Mouse (Mus musculus): Measurements from ENCODE around the gene Acyp1. TPM values are rescaled to one million over a fixed set of nuclear protein-coding genes. Genes with fewer than 3 reads are reported as not detected.

Acyp1 gene
- polyA plus RNA-seq, 1 experiment from 2014 or later: 52.6 TPM

Small RNAs within 50 kb of the gene (microRNA-seq; reads per million reads assigned to microRNA genes)
- gene Mir6938: not detected

Other genes starting within 250 kb of the Acyp1 start
- gene Prox2, start 177.7 kb downstream of the Acyp1 start, polyA plus RNA-seq (2015; fragmentation: Nextera tagmentation; extraction: Ambion mirVana): 2.9 and 3.0 TPM in 2 replicates
- gene Dlst, start 177.6 kb downstream of the Acyp1 start, polyA plus RNA-seq (2015; fragmentation: Nextera tagmentation; extraction: Ambion mirVana): 102 and 106 TPM in 2 replicates
- 1.7 and 1.8 TPM in 2 replicates for gene Rps6kl1, start 137.2 kb downstream of the Acyp1 start, polyA plus RNA-seq (2015; fragmentation: Nextera tagmentation; extraction: Ambion mirVana)
- 14.7 and 16.0 TPM in 2 replicates for gene Pgf, start 110.6 kb downstream of the Acyp1 start, polyA plus RNA-seq (2015; fragmentation: Nextera tagmentation; extraction: Ambion mirVana)
- gene Eif2b2, start 69.0 kb downstream of the Acyp1 start, polyA plus RNA-seq (2015; fragmentation: Nextera tagmentation; extraction: Ambion mirVana): 76.7 and 78.1 TPM in 2 replicates
- 6.8 and 7.1 TPM in 2 replicates for gene Mlh3, start 17.8 kb downstream of the Acyp1 start, polyA plus RNA-seq (2015; fragmentation: Nextera tagmentation; extraction: Ambion mirVana)
- gene Zc2hc1c, start 153 bp upstream of the Acyp1 start, polyA plus RNA-seq (2015; fragmentation: Nextera tagmentation; extraction: Ambion mirVana): 2.2 TPM in 2 replicates
- 16.2 and 18.8 TPM in 2 replicates for gene Nek9, start 50.9 kb upstream of the Acyp1 start, polyA plus RNA-seq (2015; fragmentation: Nextera tagmentation; extraction: Ambion mirVana)
- gene Tmed10, start 86.4 kb upstream of the Acyp1 start, polyA plus RNA-seq (2015; fragmentation: Nextera tagmentation; extraction: Ambion mirVana): 359 and 399 TPM in 2 replicates
- 10.5 and 16.4 TPM in 2 replicates for gene Fos, start 185.5 kb upstream of the Acyp1 start, polyA plus RNA-seq (2015; fragmentation: Nextera tagmentation; extraction: Ambion mirVana)